Mouse (Mus musculus) urinary bladder, postnatal 36 days (tissue): ENCODE measurements at regions not wholly inside any gene's neighbourhood (a gene's known extent, or its start where the extent isn't known, plus 50 kb on each side); places are given as distances from the start of the nearest gene placed in this dataset.
"Not testable (repeated sequence)": the region's sequence is repeated elsewhere in the genome, so short reads cannot be mapped to it uniquely, and the experiment has no call there.

ENCODE experiments used
- DNase-seq, 2 experiments: peaks; one replicate each; pipeline ENCODE4 v3.0.0; 2022; ENCODE audit warnings: low spot score in 2 of 2, mixed read lengths in 1 of 2

GRCm38 (mm10) chr17:62287127-62287526 lies 594.0 kb downstream of the Efna5 start:
- DNase-seq = no peak

GRCm38 (mm10) chr17:62286086-62287080 lies 594.7 kb downstream of the Efna5 start:
- DNase-seq = no peak

GRCm38 (mm10) chr17:62280201-62280600 lies 600.9 kb downstream of the Efna5 start:
- no peak for DNase-seq

DNA sequence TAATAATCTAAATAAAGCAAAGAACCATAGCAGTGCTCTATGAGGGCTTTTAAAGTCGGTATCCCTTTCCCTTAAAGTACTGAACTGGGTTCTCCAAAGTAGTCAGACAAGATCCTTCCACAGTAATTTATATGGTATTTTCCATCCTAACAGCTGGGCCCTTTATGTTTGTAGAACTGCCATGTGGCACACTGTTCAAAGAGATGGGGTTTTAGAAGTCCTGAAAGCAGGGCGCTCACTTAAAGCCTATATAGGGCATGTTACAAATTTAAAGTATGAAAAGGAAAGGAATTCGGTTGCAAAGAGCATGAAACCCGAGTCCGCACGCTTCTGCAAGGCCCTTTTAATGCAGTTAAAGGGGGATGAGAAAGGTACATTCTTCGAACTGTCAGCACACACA lies 609.7 kb downstream of the Efna5 start:
- DNase-seq = no peak

GRCm38 (mm10) chr17:62269279-62269678 lies 611.8 kb downstream of the Efna5 start:
- DNase-seq = no peak

DNA sequence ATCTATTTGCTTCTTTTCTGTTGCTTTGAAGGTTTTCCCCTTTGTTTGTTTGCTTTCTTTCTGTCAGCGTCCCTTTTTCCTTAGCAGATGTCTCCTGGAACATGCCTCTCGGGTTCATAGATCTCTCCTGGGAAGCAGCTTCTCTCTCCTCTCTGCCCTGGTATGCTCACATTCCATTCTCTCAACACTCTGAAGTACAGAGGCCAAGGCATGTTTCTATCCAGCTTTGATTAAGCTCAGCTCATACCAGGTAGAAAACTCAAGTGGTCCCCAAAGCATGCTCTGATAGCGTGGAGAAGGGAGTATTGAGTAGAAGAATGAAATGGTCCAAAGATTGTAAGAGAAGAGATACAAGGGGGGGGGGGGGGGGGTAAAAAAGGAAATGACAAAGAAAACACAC lies 627.7 kb downstream of the Efna5 start:
- no peak for DNase-seq

GRCm38 (mm10) chr17:62248011-62248410 lies 633.1 kb downstream of the Efna5 start:
- no peak for DNase-seq

- no peak for DNase-seq
These were observed 634.5 kb downstream of the Efna5 start for GRCm38 (mm10) chr17:62246650-62247049.

DNA sequence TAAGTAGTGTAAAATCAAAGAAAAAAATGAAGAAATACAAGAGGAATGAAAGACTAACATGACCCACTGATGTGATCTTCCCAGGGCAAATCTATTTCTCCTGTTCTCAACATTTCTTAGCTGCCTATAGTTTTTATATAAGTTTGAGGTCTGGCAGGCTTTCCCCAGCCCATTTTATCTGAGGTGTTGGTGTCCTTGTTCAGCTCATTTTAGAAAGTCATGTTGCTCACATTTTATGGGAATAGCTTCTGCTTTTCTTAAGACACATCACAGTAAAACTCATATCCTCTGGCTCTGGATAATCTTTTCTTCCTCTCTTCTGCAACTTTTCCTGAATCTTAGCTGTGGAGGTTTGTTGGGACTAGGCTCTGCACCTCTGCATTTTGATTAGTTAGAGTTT lies 650.2 kb downstream of the Efna5 start:
- DNase-seq = no peak

GRCm38 (mm10) chr17:62210441-62211025 lies 670.6 kb downstream of the Efna5 start:
- no peak for DNase-seq

GRCm38 (mm10) chr17:62202658-62203057 lies 678.5 kb downstream of the Efna5 start:
- DNase-seq = no peak

GRCm38 (mm10) chr17:62200491-62200890 lies 680.6 kb downstream of the Efna5 start:
- no peak for DNase-seq

- no peak for DNase-seq
These were observed 681.6 kb downstream of the Efna5 start for GRCm38 (mm10) chr17:62199559-62199958.

- no peak for DNase-seq
These were observed 702.4 kb downstream of the Efna5 start for GRCm38 (mm10) chr17:62178612-62179210.

GRCm38 (mm10) chr17:62176336-62176735 lies 704.8 kb downstream of the Efna5 start:
- DNase-seq = no peak

DNA sequence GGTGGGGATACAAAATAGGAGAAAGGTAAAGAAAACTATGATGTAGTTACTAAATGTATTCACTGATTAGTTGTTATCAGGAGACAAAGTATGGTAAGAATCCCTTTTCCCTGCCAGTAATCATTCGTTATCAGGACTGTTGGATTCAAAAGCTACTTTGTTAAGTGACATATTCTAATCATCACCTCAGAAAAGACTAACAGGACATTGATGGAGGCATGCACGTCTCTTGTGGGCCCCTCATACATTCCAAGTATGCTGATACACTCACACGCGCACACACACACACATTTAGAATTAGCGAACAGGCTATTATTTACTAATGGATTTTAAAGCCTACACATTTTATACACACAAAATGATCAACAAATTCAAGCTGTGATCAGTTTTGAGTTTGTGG lies 708.8 kb downstream of the Efna5 start:
- DNase-seq = no peak

DNA sequence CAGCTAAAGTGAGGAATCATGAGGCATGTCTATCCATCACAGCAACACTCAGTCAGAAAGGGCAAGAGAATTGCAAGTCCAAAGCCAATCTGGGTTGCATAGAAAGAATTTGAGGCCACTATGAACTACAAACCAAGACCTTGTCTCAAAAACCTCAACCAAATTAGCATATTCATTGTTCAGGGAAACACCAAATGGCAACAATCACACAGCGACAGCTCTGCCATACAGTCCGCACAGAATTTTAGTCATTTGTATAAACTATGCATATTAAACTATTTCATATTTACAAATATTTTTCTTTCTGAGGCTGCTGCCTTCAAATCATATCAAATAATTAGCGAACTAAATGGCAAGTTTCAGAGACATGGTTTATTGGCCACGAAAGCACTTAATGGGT lies 709.6 kb downstream of the Efna5 start:
- no peak for DNase-seq

- no peak for DNase-seq
These were observed 719.7 kb downstream of the Efna5 start for GRCm38 (mm10) chr17:62161457-62161856.

- no peak for DNase-seq
These were observed 720.8 kb downstream of the Efna5 start for GRCm38 (mm10) chr17:62160301-62160700.

DNA sequence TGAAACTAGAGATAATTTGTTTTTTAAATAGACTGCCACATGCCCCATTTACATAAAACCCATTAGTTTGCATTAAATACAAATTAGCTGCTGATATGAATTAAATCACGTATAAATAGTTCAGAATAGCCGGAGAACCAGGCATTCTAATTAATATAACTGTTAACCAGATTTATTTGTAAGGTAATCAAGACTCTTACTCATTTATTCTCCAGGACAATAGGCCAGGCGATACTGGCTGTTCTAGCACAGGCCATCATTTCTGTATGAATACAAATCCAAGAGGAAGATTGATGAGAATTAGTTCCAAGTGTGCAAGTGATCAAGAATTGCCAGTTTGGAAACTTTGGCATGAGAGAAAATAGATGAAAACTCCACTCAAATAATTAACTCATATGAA lies 746.1 kb downstream of the Efna5 start:
- DNase-seq = no peak

DNA sequence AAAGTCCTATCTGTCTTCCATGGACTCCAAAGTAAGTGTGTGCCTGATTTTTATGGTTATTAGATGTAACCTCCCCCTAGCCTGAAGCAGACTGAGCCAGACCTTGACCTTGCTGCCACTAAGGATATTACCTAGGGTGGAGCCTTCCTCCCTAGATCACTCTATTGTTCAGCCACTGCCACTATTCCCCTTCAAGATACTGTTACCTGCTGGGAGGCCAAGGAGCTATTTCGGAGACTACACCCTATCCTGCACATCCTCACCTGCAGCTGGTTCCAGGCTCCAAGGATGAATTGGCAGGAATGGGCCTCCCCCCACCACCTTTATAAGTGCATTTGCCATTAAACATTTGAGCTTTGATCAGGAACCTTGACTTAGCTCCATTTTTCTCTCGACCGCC lies 769.4 kb downstream of the Efna5 start:
- DNase-seq = not testable (repeated sequence)

DNA sequence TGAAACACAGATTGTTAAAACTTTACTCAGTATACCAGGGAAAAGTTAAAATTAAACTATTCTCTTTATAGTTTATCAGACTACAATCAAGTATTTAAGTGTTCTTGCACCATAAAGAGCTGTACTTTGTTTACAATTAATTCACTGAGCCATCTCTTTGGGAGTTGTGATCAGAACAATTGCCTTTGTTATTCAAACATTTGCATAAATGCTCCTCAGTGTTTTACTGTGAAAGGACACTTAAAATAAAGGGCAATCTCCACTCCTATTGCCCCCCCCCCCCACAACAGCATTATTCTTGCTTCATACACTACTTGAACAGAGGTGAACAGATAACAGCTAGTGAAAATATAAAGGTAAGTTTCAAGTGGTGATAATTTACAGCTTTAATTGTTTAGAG lies 772.1 kb downstream of the Efna5 start:
- DNase-seq = no peak

DNA sequence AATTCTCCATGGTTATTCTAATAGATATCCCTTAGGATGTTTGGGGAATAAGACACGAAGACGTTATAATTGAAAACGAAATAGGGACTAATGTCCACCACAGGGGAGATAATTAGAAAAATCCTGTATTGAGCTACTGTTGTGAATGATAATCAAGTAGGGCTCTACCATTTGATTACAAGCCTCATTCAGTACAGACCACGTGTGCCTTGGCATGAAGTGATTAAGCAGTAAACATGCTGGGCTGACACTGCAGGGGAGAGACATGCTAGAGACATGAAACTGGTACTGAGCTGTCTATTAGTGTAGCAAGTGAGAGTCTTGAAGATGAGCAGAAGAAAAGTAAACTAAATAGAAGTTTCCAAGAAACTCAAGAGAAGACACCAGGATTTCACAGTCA lies 797.8 kb downstream of the Efna5 start:
- DNase-seq = no peak
